ENCODE assay signal across 23 mouse cellular contexts in the genomic region with DNA sequence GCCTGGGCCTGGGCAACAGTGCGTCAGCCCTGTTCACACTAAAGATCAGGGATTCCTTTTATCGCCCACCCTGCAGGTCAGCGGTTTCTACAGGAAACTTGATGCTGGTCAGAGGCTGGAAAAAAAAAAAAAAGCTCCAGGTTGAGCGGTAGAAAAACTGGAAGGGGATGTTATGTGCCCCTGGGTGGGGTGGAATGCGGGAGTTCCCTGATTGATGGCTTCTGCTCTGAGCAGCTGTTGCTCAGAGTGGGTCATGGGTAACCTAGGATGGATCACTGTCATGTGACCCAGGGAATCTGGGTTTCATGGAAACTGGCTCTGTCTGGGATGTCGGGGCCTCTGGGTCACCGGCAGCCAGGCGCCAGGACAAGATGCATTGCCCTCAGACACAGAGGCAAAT. TPM values are rescaled to one million over a fixed set of nuclear protein-coding genes. Genes with fewer than 3 reads are reported as not detected.
DNase-seq lines count a peak whose midpoint lies in the region; ATAC-seq and TF ChIP-seq lines count a peak whose summit lies in the region.
"Had no signal": no experiment of that assay in that cellular context is flagged by ENCODE, and none has a peak within 500 bp of the region (broad histone marks: within the 10 kb centered on the region; RNA-seq: fewer than 3 reads in every experiment).

No protein-coding gene starts in this region.

- H3K9ac ChIP-seq in kidney, embryonic 14.5 days (ENCODE audit: low read depth, low read length) = no peak overlapping the region
- H3K9ac ChIP-seq: embryonic facial prominence, embryonic 15.5 days; forebrain, embryonic 15.5 days; limb, embryonic 12.5 days; liver, embryonic 14.5 days; lung, embryonic 14.5 days; midbrain, embryonic 13.5 days; neural tube, embryonic 12.5 days had no signal

- no peaks in the 10 kb centered on the region; the same call in 1 of the 2 replicates for H3K4me1 ChIP-seq in kidney, embryonic 14.5 days (ENCODE audit: control insufficient read depth, insufficient read depth, low read length)
- H3K4me1 ChIP-seq: embryonic facial prominence, embryonic 15.5 days; forebrain, embryonic 15.5 days; neural tube, embryonic 12.5 days had no signal

- 27% methylated on average over 8 of the region's 8 CpGs for WGBS in kidney, embryonic 14.5 days

- no peak for TF ChIP-seq CTCF in C2C12 (IDR thresholded peaks at IDR 0.05; ENCODE audit: control insufficient read depth, insufficient read depth, insufficient read length)

- no peaks in the 10 kb centered on the region for H3K36me3 ChIP-seq in kidney, embryonic 14.5 days (ENCODE audit: control insufficient read depth, insufficient read depth, low read length)
- no peaks in the 10 kb centered on the region for H3K36me3 ChIP-seq in C2C12 (ENCODE audit: control insufficient read depth, insufficient read depth)
- H3K36me3 ChIP-seq: embryonic facial prominence, embryonic 15.5 days; forebrain, embryonic 15.5 days; midbrain, embryonic 13.5 days; neural tube, embryonic 12.5 days had no signal

- ATAC-seq in kidney, embryonic 14.5 days (ENCODE audit: low FRiP score, low TSS enrichment) = peak; percentile 83
- ATAC-seq: forebrain, embryonic 15.5 days; hindbrain, postnatal 0 days; intestine, embryonic 16.5 days; midbrain, embryonic 13.5 days had no signal

- no peak for DNase-seq in kidney, adult 18-20 months
- peak; percentile 43 for DNase-seq in R1 (ENCODE audit: low read depth, low spot score)
- DNase-seq in forelimb bud, embryonic 11.5 days (ENCODE audit: low read depth, low spot score) = peak; percentile 20
- DNase-seq in right cerebral cortex, postnatal 25 days = no peak
- no peak for DNase-seq in adrenal gland, postnatal 4 days (ENCODE audit: low spot score in 2 of 2)
- DNase-seq: adrenal gland, postnatal 36 days; cerebellum, adult 11 months; cerebellum, adult 9-11 months; gastrocnemius, postnatal 10 days; kidney, postnatal 36 days; layer of hippocampus, postnatal 36 days; lung, embryonic 14.5 days had no signal

- H3K79me3 ChIP-seq in C2C12 (ENCODE audit: low read depth) = no peaks in the 10 kb centered on the region

- H3ac ChIP-seq in C2C12 (ENCODE audit: control insufficient read depth, insufficient read length, low read depth) = no peak overlapping the region

- no peak overlapping the region for H3K4me2 ChIP-seq in kidney, embryonic 14.5 days (replicated peaks; ENCODE audit: low read depth, low read length)
- H3K4me2 ChIP-seq: embryonic facial prominence, embryonic 15.5 days; forebrain, embryonic 15.5 days; heart, embryonic 11.5 days; limb, embryonic 12.5 days; lung, embryonic 14.5 days; midbrain, embryonic 13.5 days; neural tube, embryonic 12.5 days had no signal

- no peaks in the 10 kb centered on the region for H3K27me3 ChIP-seq in kidney, embryonic 14.5 days (ENCODE audit: control insufficient read depth, insufficient read depth, low read length)
- no peaks in the 10 kb centered on the region for H3K27me3 ChIP-seq in C2C12 (ENCODE audit: control insufficient read depth, insufficient read depth, insufficient read length)
- H3K27me3 ChIP-seq: embryonic facial prominence, embryonic 15.5 days; forebrain, embryonic 15.5 days; limb, embryonic 12.5 days; midbrain, embryonic 13.5 days; neural tube, embryonic 12.5 days had no signal

- no peaks in the 10 kb centered on the region for H3K79me2 ChIP-seq in C2C12 (ENCODE audit: control insufficient read depth, insufficient read depth)

- no peaks in the 10 kb centered on the region for H3K9me3 ChIP-seq in kidney, embryonic 14.5 days (ENCODE audit: control insufficient read depth, low read length)
- H3K9me3 ChIP-seq: embryonic facial prominence, embryonic 15.5 days; forebrain, embryonic 15.5 days; limb, embryonic 12.5 days; midbrain, embryonic 13.5 days; neural tube, embryonic 12.5 days had no signal

- H3K4me3 ChIP-seq in kidney, embryonic 14.5 days (ENCODE audit: low read length) = no peak overlapping the region
- H3K4me3 ChIP-seq in C2C12 (ENCODE audit: insufficient read depth, poor library complexity, severe bottlenecking) = no peak overlapping the region
- H3K4me3 ChIP-seq: embryonic facial prominence, embryonic 15.5 days; forebrain, embryonic 15.5 days; limb, embryonic 12.5 days; midbrain, embryonic 13.5 days; neural tube, embryonic 12.5 days had no signal

- peak overlapping the region; percentile 34; the same call in 1 of the 2 replicates for H3K27ac ChIP-seq in kidney, embryonic 14.5 days (ENCODE audit: low read depth, low read length)
- H3K27ac ChIP-seq: embryonic facial prominence, embryonic 15.5 days; forebrain, embryonic 15.5 days; hindbrain, postnatal 0 days; liver, embryonic 14.5 days; midbrain, embryonic 13.5 days; neural tube, embryonic 12.5 days had no signal

TF ChIP-seq in C2C12, 6 proteins besides CTCF, POLR2A, EP300 and RAD21:
- peak; percentile 88 for TF ChIP-seq MYOD1 (IDR thresholded peaks at IDR 0.05; ENCODE audit: control insufficient read depth, insufficient read length, low read depth)
- peak; percentile 64 for TF ChIP-seq USF1 (IDR thresholded peaks at IDR 0.05; ENCODE audit: low read depth)
- TF ChIP-seq MAX (IDR thresholded peaks at IDR 0.05) = no peak
- no peak for TF ChIP-seq FOSL1 (IDR thresholded peaks at IDR 0.05; ENCODE audit: insufficient read depth, low read length, poor library complexity, severe bottlenecking)
- TF ChIP-seq MYOG (IDR thresholded peaks at IDR 0.05; ENCODE audit: control insufficient read depth, extremely low read depth, insufficient read length) = no peak
- TF ChIP-seq CEBPB (IDR thresholded peaks at IDR 0.05; ENCODE audit: low read depth) = no peak
TF ChIP-seq in C2C12: peak in this region for 2.

RNA-seq across cellular contexts. Expression of a gene that starts 23.2 kb away (rescaled TPM):
- polyA plus RNA-seq in kidney, embryonic 14.5 days (2014; fragmentation: Nextera tagmentation; extraction: Ambion mirVana) = 4.1 and 7.3 TPM in 2 replicates
- 1.3 TPM for polyA plus RNA-seq in C2C12 (2012; fragmentation: generic; extraction: Trizol)
- total RNA-seq in adrenal gland, postnatal 4 days (2021) = 1 to 10 TPM; 7.8 to 9.1 TPM

Comparison
In these comparisons a context has a peak if more than half of its experiments do, and no peak if none do; other contexts are left out.
1. DNase-seq: peak in R1 (single experiment) and forelimb bud, embryonic 11.5 days (single experiment); none in kidney, adult 18-20 months (single experiment), right cerebral cortex, postnatal 25 days (single experiment) and adrenal gland, postnatal 4 days (0 of 2).